Mouse (Mus musculus) myocyte (in vitro differentiated cells): Measurements from ENCODE around the gene Armc9. TPM values are rescaled to one million over a fixed set of nuclear protein-coding genes. Genes with fewer than 3 reads are reported as not detected.

Experiments
- H3K27me3 ChIP-seq: one replicate; pipeline ENCODE4 v1.6.1; 2011; ENCODE audit not compliant: control insufficient read depth, insufficient read depth, insufficient read length
- H3K36me3 ChIP-seq: one replicate; pipeline ENCODE4 v1.6.1; 2011; ENCODE audit not compliant: control insufficient read depth, insufficient read depth
- H3K4me2 ChIP-seq: one replicate; pipeline ENCODE4 v1.6.1; 2011; ENCODE audit warnings: low read depth, control low read depth
- H3K4me3 ChIP-seq: one replicate; pipeline ENCODE4 v1.5.1; 2011; ENCODE audit warnings: mild to moderate bottlenecking, control low read depth, moderate library complexity
- H3K79me2 ChIP-seq: one replicate; pipeline ENCODE4 v1.6.1; 2011; ENCODE audit not compliant: control insufficient read depth, insufficient read depth
- H3ac ChIP-seq: one replicate; pipeline ENCODE4 v1.6.1; 2011; ENCODE audit not compliant: control insufficient read depth, insufficient read length
- CEBPB ChIP-seq: IDR thresholded peaks from 2 replicates; pipeline ENCODE4 v1.6.1; 2011; ENCODE audit warnings: mild to moderate bottlenecking, moderate library complexity; ENCODE audit not compliant: poor library complexity, insufficient read depth, severe bottlenecking
- E2F4 ChIP-seq: IDR thresholded peaks from one replicate; pipeline ENCODE4 v1.6.1; 2011; ENCODE audit warnings: mild to moderate bottlenecking, control low read depth, moderate library complexity; ENCODE audit not compliant: insufficient read depth
- MAX ChIP-seq: IDR thresholded peaks from one replicate; pipeline ENCODE4 v1.6.1; 2011; ENCODE audit warnings: low read depth, mild to moderate bottlenecking, control low read depth
- MYOD1 ChIP-seq, 3 experiments: IDR thresholded peaks; one replicate each; pipeline ENCODE4 v1.6.1; 2011; ENCODE audit warnings: control low read depth in 2 of 3, low read depth in 2 of 3, mild to moderate bottlenecking in 2 of 3, moderate library complexity in 1 of 3; ENCODE audit not compliant: insufficient read length in 2 of 3, control insufficient read depth in 1 of 3
- MYOG ChIP-seq, 3 experiments: IDR thresholded peaks; one replicate each; pipeline ENCODE4 v1.6.1; 2011; ENCODE audit warnings: control low read depth in 2 of 3, low read depth in 2 of 3, mild to moderate bottlenecking in 2 of 3; ENCODE audit not compliant: insufficient read length in 2 of 3, control insufficient read depth in 1 of 3, insufficient read depth in 1 of 3
- POLR2A ChIP-seq: IDR thresholded peaks from one replicate; pipeline ENCODE4 v1.6.1; 2011; ENCODE audit warnings: low read depth, mild to moderate bottlenecking, control low read depth, moderate library complexity; ENCODE audit not compliant: insufficient read length
- POLR2AphosphoS2 ChIP-seq: IDR thresholded peaks from one replicate; pipeline ENCODE4 v1.6.1; 2011; ENCODE audit warnings: low read depth, control low read depth; ENCODE audit not compliant: insufficient read length
- REST ChIP-seq: IDR thresholded peaks from one replicate; pipeline ENCODE4 v1.6.1; 2011; ENCODE audit warnings: mild to moderate bottlenecking, control low read depth, moderate library complexity; ENCODE audit not compliant: insufficient read depth, insufficient read length
- SRF ChIP-seq: IDR thresholded peaks from one replicate; pipeline ENCODE4 v1.6.1; 2011; ENCODE audit warnings: low read depth; ENCODE audit not compliant: control insufficient read depth, insufficient read length
- TCF12 ChIP-seq: IDR thresholded peaks from one replicate; pipeline ENCODE4 v1.6.1; 2011; ENCODE audit warnings: mild to moderate bottlenecking, control low read depth; ENCODE audit not compliant: poor library complexity, insufficient read depth, severe bottlenecking
- TCF3 ChIP-seq: IDR thresholded peaks from one replicate; pipeline ENCODE4 v1.6.1; 2011; ENCODE audit warnings: low read depth, control low read depth; ENCODE audit not compliant: insufficient read length
- USF1 ChIP-seq: IDR thresholded peaks from one replicate; pipeline ENCODE4 v1.6.1; 2011; ENCODE audit warnings: low read depth, mild to moderate bottlenecking, control low read depth, moderate library complexity
- polyA plus RNA-seq: library from polyadenylated mRNA; unstranded; fragments of >200 nt; fragmentation: generic; extraction: Trizol; gene quantifications from one replicate; pipeline ENCODE4 v1.2.1, GENCODE M21; 2012; ENCODE audit warnings: missing spikeins

Gene Armc9
- polyA plus RNA-seq, 1 experiment = 6.4 TPM

DNA sequence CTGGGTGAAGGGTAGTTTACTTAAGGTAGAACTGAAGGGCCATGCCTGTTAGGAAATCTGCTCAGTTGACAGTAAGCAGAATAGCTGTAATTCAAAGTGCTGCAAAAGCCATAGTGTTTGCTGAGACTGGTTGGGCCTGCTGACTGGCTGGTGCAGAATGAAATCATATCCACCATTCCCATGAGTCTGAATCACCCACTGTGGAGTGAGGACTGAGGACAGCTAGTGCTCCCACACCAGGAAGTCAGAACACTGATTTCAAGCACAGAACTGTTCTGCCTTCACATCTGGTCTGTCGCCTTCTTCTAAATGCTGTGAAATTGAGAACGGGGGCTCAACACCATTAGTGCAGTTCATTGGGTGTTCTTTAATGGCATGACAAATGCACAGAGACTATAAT, 28.5 kb upstream of the Armc9 start:
- no peak for TF ChIP-seq MYOD1 (IDR thresholded peaks at IDR 0.05; ENCODE audit: control insufficient read depth in 1 of 3, insufficient read length in 2 of 3, low read depth in 2 of 3)
- Histone ChIP-seq H3K4me3 (no peak overlapping the region), H3K27me3 (no peaks in the 10 kb centered on the region), H3ac (no peak overlapping the region), H3K4me2 (no peak overlapping the region), H3K36me3 (peaks cover 56% of the 10 kb centered on the region), H3K79me2 (no peaks in the 10 kb centered on the region)

DNA sequence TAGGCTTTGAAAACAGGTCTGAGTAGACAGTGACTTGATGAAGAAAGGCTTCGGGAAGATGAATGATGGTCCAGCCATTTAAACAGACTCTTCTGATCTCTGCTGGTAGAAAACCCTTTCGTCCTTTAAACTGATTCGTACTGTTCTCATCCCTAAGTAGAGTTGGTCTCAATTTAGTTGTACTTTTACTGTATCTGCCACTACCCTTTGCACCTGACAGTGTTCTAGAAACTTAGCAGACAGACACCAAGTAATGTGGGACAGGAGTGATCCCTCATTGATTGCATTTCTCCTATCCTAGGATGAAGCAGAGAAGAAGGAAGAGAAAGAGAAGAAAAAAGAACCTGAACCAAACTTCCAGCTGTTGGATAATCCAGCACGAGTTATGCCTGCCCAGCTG, 21.2 kb upstream of the Armc9 start, which contains the start of gene Gm21972:
Gm21972 (plus strand) TSS at position 301 of the 400 bp plus-strand sequence.
- TF ChIP-seq MYOD1 (IDR thresholded peaks at IDR 0.05; ENCODE audit: control insufficient read depth in 1 of 3, insufficient read length in 2 of 3, low read depth in 2 of 3) (no peak), POLR2A (no peak), TCF3 (no peak), TCF12 (no peak), USF1 (no peak), MYOG (IDR thresholded peaks at IDR 0.05; ENCODE audit: control insufficient read depth in 1 of 3, insufficient read depth in 1 of 3, insufficient read length in 2 of 3, low read depth in 2 of 3) (no peak), SRF (no peak), POLR2AphosphoS2 (no peak), MAX (no peak), CEBPB (no peak), E2F4 (no peak)
- no peak within 1 kb of the TSS for H3K4me3 ChIP-seq
- H3K79me2 ChIP-seq = no peaks in the 10 kb centered on the region
- no peak within 1 kb of the TSS for H3ac ChIP-seq
- peaks cover 57% of the 10 kb centered on the region for H3K36me3 ChIP-seq
- no peaks in the 10 kb centered on the region for H3K27me3 ChIP-seq
- H3K4me2 ChIP-seq = no peak within 1 kb of the TSS

DNA sequence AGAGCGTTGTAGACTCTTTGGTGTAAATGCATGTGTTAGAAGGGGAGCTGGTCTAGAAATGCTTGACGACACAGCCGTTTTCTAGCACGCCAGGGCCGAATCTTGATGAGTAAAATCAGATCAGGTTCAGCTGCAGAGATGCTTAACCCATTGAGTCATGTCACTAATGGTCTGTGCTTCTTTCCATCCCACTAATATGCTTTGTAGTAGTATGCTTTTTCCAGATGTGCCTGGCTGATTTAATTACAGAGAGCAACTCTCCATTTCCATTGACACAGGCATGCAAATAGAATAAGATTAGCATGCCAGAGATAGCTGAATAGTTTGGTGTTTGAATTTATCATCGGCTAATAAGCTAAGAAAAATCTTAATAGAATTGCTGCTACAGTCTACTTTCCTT, 19.3 kb upstream of the Armc9 start:
- Histone ChIP-seq H3K4me3 (no peak overlapping the region), H3K27me3 (no peaks in the 10 kb centered on the region)

DNA sequence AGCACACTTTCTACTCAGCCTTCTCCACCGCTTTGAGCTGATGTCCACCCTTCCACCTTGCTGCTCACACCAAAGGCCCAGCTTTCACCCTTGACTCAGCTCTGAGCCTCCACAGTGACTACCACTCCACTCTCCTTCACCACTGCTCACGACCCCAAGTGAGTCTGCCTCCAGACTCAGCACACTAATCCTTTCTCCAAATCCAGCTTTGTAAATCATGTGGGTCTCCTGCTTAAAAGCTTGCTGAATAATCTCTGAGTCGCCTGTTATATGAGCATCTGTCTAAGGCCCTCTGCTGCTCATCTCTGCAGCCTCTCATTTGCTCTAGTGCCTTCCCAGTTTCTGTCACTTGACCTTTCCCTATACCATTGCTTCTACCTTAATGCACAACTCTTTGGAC, 13.5 kb upstream of the Armc9 start:
- TF ChIP-seq MAX (no peak), TCF3 (no peak)
- no peak overlapping the region for H3K4me2 ChIP-seq
- no peaks in the 10 kb centered on the region for H3K79me2 ChIP-seq
- H3ac ChIP-seq = no peak overlapping the region
- peaks cover 23% of the 10 kb centered on the region for H3K36me3 ChIP-seq
- no peaks in the 10 kb centered on the region for H3K27me3 ChIP-seq
- no peak overlapping the region for H3K4me3 ChIP-seq

More for the DNA sequence above, 19.3 kb upstream of the Armc9 start:
- no peaks in the 10 kb centered on the region for H3K79me2 ChIP-seq
- H3K36me3 ChIP-seq = peaks cover 54% of the 10 kb centered on the region
- TF ChIP-seq CEBPB = no peak
- TF ChIP-seq MYOD1 (IDR thresholded peaks at IDR 0.05; ENCODE audit: control insufficient read depth in 1 of 3, insufficient read length in 2 of 3, low read depth in 2 of 3) = no peak
- H3ac ChIP-seq = no peak overlapping the region
- H3K4me2 ChIP-seq = no peak overlapping the region

DNA sequence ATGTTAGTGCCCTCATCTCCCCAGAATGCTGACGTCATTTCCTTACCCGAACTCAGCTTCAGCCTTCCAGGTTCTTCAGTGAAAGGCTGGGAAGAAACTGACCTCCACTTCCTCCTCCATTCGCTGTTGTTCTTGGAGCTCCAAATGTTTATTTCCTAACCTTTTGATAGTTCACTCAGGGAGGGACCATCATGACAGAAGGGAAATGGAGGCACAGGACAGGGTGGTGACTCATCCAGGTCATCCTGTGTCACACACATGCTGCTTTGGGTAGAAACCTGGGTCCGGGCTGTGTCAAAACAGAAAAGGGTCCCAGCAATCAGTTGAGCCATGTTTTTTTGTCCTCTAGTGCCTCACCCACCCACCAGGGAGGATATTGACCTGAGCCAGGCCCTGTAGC, 11.4 kb upstream of the Armc9 start:
- TF ChIP-seq POLR2A = no peak
- no peak for TF ChIP-seq USF1
- no peak for TF ChIP-seq POLR2AphosphoS2
- TF ChIP-seq E2F4 = no peak
- no peak for TF ChIP-seq TCF3
- TF ChIP-seq MYOG (IDR thresholded peaks at IDR 0.05; ENCODE audit: control insufficient read depth in 1 of 3, insufficient read depth in 1 of 3, insufficient read length in 2 of 3, low read depth in 2 of 3) = no peak
- no peak for TF ChIP-seq REST
- no peak for TF ChIP-seq CEBPB
- no peak for TF ChIP-seq TCF12
- TF ChIP-seq MAX = no peak
- no peak for TF ChIP-seq SRF
- H3K36me3 ChIP-seq = peaks cover 14% of the 10 kb centered on the region
- H3K27me3 ChIP-seq = no peaks in the 10 kb centered on the region
- H3K79me2 ChIP-seq = no peaks in the 10 kb centered on the region
- no peak overlapping the region for H3K4me2 ChIP-seq
- no peak overlapping the region for H3K4me3 ChIP-seq
- no peak overlapping the region for H3ac ChIP-seq
